Mouse (Mus musculus) lung, embryonic 16.5 days (tissue): Measurements from ENCODE around the gene Lbhd2. TPM values are rescaled to one million over a fixed set of nuclear protein-coding genes. Genes with fewer than 3 reads are reported as not detected.

Experiments used
- ATAC-seq: fragments of 200-750 bp; cut with Nextera tagmentation; 2 replicates; pipeline ENCODE4 v1.8.0; 2017; ENCODE audit warnings: low read depth, mild to moderate bottlenecking, moderate library complexity
- H3K27ac ChIP-seq: fragments of 300-500 bp; sonication (generic); 2 replicates; pipeline ENCODE4 v1.5.1; 2014; ENCODE audit warnings: mild to moderate bottlenecking, control low read depth, low read length
- H3K27me3 ChIP-seq: fragments of 300-500 bp; sonication (generic); 2 replicates; pipeline ENCODE4 v1.6.1; 2014; ENCODE audit warnings: low read depth, low read length, mixed read lengths; ENCODE audit not compliant: control insufficient read depth, insufficient read depth
- H3K36me3 ChIP-seq: fragments of 300-500 bp; sonication (generic); 2 replicates; pipeline ENCODE4 v1.6.1; 2014; ENCODE audit warnings: low read length; ENCODE audit not compliant: control insufficient read depth, insufficient read depth
- H3K4me1 ChIP-seq: fragments of 300-500 bp; sonication (generic); replicated peaks from 2 replicates; pipeline ENCODE4 v1.6.1; 2014; ENCODE audit warnings: low read length, mixed read lengths; ENCODE audit not compliant: control insufficient read depth, insufficient read depth
- H3K4me2 ChIP-seq: fragments of 300-500 bp; sonication (generic); 2 replicates; pipeline ENCODE4 v1.6.1; 2014; ENCODE audit warnings: low read depth, low read length, control low read depth
- H3K4me3 ChIP-seq: fragments of 300-500 bp; sonication (generic); 2 replicates; pipeline ENCODE4 v1.5.1; 2014; ENCODE audit warnings: mild to moderate bottlenecking, low read length, control low read depth
- H3K9ac ChIP-seq: fragments of 300-500 bp; sonication (generic); 2 replicates; pipeline ENCODE4 v1.6.1; 2014; ENCODE audit warnings: low read length, control low read depth
- H3K9me3 ChIP-seq: fragments of 300-500 bp; sonication (generic); 2 replicates; pipeline ENCODE4 v1.6.1; 2016; ENCODE audit warnings: low read length; ENCODE audit not compliant: control insufficient read depth
- WGBS: fragments of 180-500 bp; shearing (Covaris S2); extraction: QIAGEN DNeasy Blood & Tissue Kit; methylation state at CpG from one replicate; pipeline ENCODE4 v1.1.7; 2014; 5-methylcytosine and 5-hydroxymethylcytosine counted together
- polyA plus RNA-seq: library from polyadenylated mRNA; unstranded; fragments of >200 nt; fragmentation: Nextera tagmentation; extraction: Ambion mirVana; gene quantifications from 2 replicates; pipeline ENCODE4 v1.2.1, GENCODE M21; 2015

Lbhd2 gene
- polyA plus RNA-seq = 0.79 and 0.80 TPM in 2 replicates

- ATAC-seq = peak; percentile 36; the same call in 1 of the 2 replicates
- Histone ChIP-seq H3K27me3 (peaks cover 14% of the 10 kb centered on the region), H3K9me3 (no peaks in the 10 kb centered on the region), H3K9ac (0 out of 2 replicates have a peak within 1 kb of the TSS, but pooled peaks have one; percentile 14), H3K27ac (no peak within 1 kb of the TSS), H3K4me2 (peak within 1 kb of the TSS; percentile 41), H3K36me3 (no peaks in the 10 kb centered on the region), H3K4me3 (peak within 1 kb of the TSS; percentile 20), H3K4me1 (peaks cover 5% of the 10 kb centered on the region; the same call in 1 of the 2 replicates)
- WGBS = 3% methylated on average over 24 of the region's 24 CpGs
Measured at GRCm38 (mm10) chr12:111406622-111407021, at the start of gene Lbhd2. TSS of gene Lbhd2 (plus strand) at chr12:111406809.

DNA sequence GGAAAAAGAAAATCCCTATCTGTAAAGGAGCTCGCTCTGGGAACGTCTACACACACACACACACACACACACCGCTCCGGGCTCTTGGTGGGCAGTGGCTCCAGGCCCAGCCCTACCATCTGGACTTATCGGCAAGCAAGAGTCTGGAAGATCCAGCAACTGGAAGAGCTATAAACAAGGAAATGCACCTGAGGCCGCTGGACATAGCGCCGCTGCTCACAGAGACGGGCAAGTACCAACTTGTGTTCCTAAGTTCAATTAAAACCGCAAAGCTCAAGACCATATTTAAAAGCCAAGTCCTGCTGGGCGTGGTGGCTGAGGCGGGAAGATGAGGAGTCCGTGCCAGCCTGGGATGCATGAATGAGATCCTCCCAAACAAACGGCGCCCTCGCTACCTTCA is 45.9 kb upstream of the Lbhd2 start:
- Histone ChIP-seq H3K4me3 (no peak overlapping the region), H3K9ac (no peak overlapping the region), H3K9me3 (no peaks in the 10 kb centered on the region), H3K27me3 (no peaks in the 10 kb centered on the region), H3K27ac (no peak overlapping the region), H3K4me1 (peaks cover 24% of the 10 kb centered on the region), H3K4me2 (no peak overlapping the region), H3K36me3 (no peaks in the 10 kb centered on the region)
- ATAC-seq = no peak
- 86% methylated on average over 16 of the region's 16 CpGs for WGBS

- H3K36me3 ChIP-seq = no peaks in the 10 kb centered on the region
- H3K9me3 ChIP-seq = no peaks in the 10 kb centered on the region
- H3K27me3 ChIP-seq = no peaks in the 10 kb centered on the region
- no peak overlapping the region for H3K27ac ChIP-seq
- H3K9ac ChIP-seq = no peak overlapping the region
- H3K4me1 ChIP-seq = peaks cover 26% of the 10 kb centered on the region
- WGBS = 67% methylated on average over 14 of the region's 14 CpGs
- no peak overlapping the region for H3K4me2 ChIP-seq
- H3K4me3 ChIP-seq = no peak overlapping the region
- ATAC-seq = no peak
Measured at GRCm38 (mm10) chr12:111361319-111362098, 45.1 kb upstream of the Lbhd2 start.

GRCm38 (mm10) chr12:111364234-111364633 is 42.4 kb upstream of the Lbhd2 start:
- no peaks in the 10 kb centered on the region for H3K27me3 ChIP-seq
- H3K4me2 ChIP-seq = no peak overlapping the region
- H3K9me3 ChIP-seq = no peaks in the 10 kb centered on the region
- WGBS = 95% methylated on average over 3 of the region's 3 CpGs
- ATAC-seq = no peak
- no peaks in the 10 kb centered on the region for H3K36me3 ChIP-seq
- H3K27ac ChIP-seq = no peak overlapping the region
- peaks cover 42% of the 10 kb centered on the region for H3K4me1 ChIP-seq
- H3K9ac ChIP-seq = no peak overlapping the region
- H3K4me3 ChIP-seq = no peak overlapping the region

DNA sequence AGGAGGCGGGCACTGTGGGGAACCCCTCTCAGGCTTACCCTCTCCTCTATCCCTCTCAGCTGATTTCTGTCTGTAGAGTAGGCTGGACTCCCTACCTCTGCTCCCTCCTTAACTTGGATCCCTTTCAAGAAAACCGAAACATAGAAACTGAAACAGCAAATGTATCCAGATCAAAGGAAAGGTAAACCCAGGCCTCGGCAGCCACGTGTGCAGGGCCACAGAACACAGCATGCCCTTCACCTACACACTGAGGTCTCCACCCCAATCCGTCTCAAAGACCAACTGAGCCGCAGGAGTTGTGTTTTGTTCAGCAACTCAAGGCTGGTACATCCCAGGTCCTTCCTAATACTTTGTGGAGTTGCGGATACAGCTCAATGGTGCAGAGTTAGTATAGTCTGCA is 39.5 kb upstream of the Lbhd2 start:
- no peak overlapping the region for H3K4me2 ChIP-seq
- H3K27ac ChIP-seq = no peak overlapping the region
- H3K9ac ChIP-seq = no peak overlapping the region
- no peak overlapping the region for H3K4me3 ChIP-seq
- H3K36me3 ChIP-seq = no peaks in the 10 kb centered on the region
- no peaks in the 10 kb centered on the region for H3K9me3 ChIP-seq
- 74% methylated on average over 7 of the region's 7 CpGs for WGBS
- 0 out of 2 replicates have a peak, but pooled peaks have one; percentile 32 for ATAC-seq
- H3K27me3 ChIP-seq = no peaks in the 10 kb centered on the region
- peaks cover 40% of the 10 kb centered on the region for H3K4me1 ChIP-seq

DNA sequence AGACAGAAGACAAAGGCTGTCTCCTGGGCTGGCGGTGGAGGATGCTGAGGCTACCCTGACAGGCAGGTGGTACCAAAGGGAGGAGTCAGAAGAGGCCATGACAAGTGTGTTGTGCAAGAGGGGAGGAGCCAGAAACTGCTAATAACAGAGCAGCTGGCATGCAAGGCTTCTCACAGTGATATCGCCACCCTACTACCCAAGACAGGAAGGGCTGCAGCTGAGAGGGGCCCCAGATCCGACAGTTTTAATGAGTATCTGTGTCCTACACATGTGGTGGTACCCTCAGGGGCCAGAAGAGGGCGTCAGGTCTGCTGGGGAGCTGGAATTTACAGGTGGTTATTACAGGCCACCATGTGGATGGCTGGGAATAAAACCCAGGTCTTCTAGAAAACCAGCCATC is 36.4 kb upstream of the Lbhd2 start:
- Histone ChIP-seq H3K36me3 (no peaks in the 10 kb centered on the region), H3K27ac (no peak overlapping the region), H3K9ac (no peak overlapping the region), H3K4me1 (peaks cover 51% of the 10 kb centered on the region), H3K9me3 (no peaks in the 10 kb centered on the region), H3K27me3 (no peaks in the 10 kb centered on the region), H3K4me2 (no peak overlapping the region), H3K4me3 (no peak overlapping the region)
- no peak for ATAC-seq
- WGBS = 54% methylated on average over 4 of the region's 4 CpGs

- H3K4me1 ChIP-seq = peaks cover 51% of the 10 kb centered on the region
- no peak overlapping the region for H3K27ac ChIP-seq
- H3K27me3 ChIP-seq = no peaks in the 10 kb centered on the region
- no peak overlapping the region for H3K4me3 ChIP-seq
- H3K9ac ChIP-seq = no peak overlapping the region
- WGBS = 73% methylated on average over 7 of the region's 7 CpGs
- no peak overlapping the region for H3K4me2 ChIP-seq
- ATAC-seq = no peak
- no peaks in the 10 kb centered on the region for H3K36me3 ChIP-seq
- no peaks in the 10 kb centered on the region for H3K9me3 ChIP-seq
Measured at GRCm38 (mm10) chr12:111371905-111372304, 34.7 kb upstream of the Lbhd2 start.

DNA sequence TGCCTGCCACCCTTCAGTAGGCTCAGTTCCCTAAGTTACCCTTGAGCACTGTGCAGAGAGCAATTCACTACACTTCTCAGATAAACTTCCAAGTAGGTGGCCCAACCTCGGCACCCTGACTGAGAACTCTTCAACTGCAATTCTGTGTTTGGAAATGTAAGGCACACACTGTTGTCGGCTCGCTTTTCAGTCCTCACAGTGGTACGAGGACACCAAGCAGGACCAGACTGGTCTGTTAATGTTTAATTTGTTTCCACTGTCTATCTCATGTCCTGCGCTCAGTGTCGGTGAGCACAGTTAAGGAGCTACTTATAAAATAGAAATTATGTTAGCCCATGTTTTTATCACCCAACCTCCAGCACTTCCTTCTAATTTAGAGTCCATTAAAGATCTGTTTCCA is 33.2 kb upstream of the Lbhd2 start:
- Histone ChIP-seq H3K27ac (no peak overlapping the region), H3K27me3 (no peaks in the 10 kb centered on the region), H3K9ac (no peak overlapping the region), H3K4me1 (peaks cover 48% of the 10 kb centered on the region), H3K4me3 (no peak overlapping the region), H3K4me2 (no peak overlapping the region), H3K36me3 (no peaks in the 10 kb centered on the region), H3K9me3 (no peaks in the 10 kb centered on the region)
- no peak for ATAC-seq
- WGBS = 54% methylated on average over 6 of the region's 6 CpGs

- H3K4me1 ChIP-seq = peaks cover 42% of the 10 kb centered on the region
- WGBS = 52% methylated on average over 10 of the region's 10 CpGs
- H3K9me3 ChIP-seq = no peaks in the 10 kb centered on the region
- ATAC-seq = no peak
- H3K27ac ChIP-seq = no peak overlapping the region
- peak overlapping the region; percentile 92 for H3K4me2 ChIP-seq
- no peaks in the 10 kb centered on the region for H3K36me3 ChIP-seq
- no peak overlapping the region for H3K9ac ChIP-seq
- peak overlapping the region; percentile 99 for H3K4me3 ChIP-seq
- no peaks in the 10 kb centered on the region for H3K27me3 ChIP-seq
Measured at GRCm38 (mm10) chr12:111374727-111375126, 31.9 kb upstream of the Lbhd2 start.
